Mouse (Mus musculus): ENCODE measurements around the gene Clstn3.
"Not testable (repeated sequence)": the region's sequence is repeated elsewhere in the genome, so short reads cannot be mapped to it uniquely, and the experiment has no call there.

The Clstn3 gene

GRCm38 (mm10) chr6:124478874-124479572 lies 14.4 kb upstream of the Clstn3 start:
- no peak for DNase-seq

DNA sequence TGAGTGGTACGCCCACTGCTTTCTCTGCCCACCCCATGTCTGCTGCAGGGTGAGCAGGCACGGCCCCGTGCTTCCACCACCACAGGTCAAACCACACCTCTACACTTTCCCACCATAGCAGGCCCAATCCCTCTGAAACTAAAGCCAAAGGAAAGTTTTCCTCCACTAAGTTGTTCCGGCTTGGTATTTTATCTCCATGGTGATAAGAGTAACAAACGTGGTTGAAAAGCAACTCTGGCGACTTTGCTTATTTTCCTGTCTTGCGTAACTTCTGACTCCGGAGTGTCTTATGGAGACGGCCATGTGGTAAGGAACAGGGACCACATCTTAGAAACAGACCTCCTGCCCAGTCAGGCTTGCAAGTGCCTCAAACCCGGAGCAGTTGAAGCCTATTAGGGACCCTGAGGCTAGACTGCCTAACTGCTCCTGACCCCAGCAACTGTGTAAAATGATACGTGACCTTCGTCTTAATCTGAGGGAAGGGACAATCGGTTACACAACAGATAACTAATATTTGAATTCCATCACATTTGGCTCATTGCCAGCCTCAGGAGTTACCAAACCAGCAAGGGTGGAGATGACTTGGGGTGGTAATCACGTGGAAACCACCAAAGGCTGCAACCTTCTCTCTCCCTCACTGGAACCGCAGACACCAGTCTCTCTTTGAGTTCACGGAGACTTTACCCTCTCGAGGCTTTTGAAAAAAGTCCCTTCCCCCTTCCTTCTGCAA lies 13.5 kb upstream of the Clstn3 start:
- no peak for DNase-seq

- no peak for DNase-seq
These were observed 12.6 kb upstream of the Clstn3 start for GRCm38 (mm10) chr6:124477221-124477655.

DNA sequence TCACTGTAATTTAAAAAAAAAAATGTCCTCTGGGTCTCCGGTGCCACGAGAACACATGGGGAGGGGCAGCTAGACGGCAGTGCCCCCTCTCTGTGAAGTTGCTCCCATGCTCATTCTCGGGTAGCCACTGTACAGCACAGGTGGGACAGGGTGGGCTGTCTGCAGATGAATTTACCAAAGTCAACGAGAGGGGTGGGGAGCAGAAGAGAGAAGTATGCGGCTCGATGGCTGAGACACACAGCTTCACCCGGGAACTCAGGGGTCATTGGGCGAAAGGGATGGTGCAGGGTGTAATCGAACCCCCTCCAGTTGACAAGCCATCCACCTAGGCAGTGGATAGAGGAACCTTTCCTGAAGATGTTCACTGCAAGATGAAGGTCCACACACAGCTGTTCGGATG lies 12.2 kb upstream of the Clstn3 start:
- DNase-seq, result no peak

GRCm38 (mm10) chr6:124476216-124476615 lies 11.6 kb upstream of the Clstn3 start:
- no peak for DNase-seq

GRCm38 (mm10) chr6:124475335-124476075 lies 10.9 kb upstream of the Clstn3 start:
- not testable (repeated sequence) for DNase-seq

- DNase-seq, result no peak
These were observed 10.0 kb upstream of the Clstn3 start for GRCm38 (mm10) chr6:124474621-124475020.

GRCm38 (mm10) chr6:124472801-124473200 lies 8.2 kb upstream of the Clstn3 start:
- no peak for DNase-seq

GRCm38 (mm10) chr6:124471783-124472638 lies 7.4 kb upstream of the Clstn3 start:
- DNase-seq, result not testable (repeated sequence)

DNA sequence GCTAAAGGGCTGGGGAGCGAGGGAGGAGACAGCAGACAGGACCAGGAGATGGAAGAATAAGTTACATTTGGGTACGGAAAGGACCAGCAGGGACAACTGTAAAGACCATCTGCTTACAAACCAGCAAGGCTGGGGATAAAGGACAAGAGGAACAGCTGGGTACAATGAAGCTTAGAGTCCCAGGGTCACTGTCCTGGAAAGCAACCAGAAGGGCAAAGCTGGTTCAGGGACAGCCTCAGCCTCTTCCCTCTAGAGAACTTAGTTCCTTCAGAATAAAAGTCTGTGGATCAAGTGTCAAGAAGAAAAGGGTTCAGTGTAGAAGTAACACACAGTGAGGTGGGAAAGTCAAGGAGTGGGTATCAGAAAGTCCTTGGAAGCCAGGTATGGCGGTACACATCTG lies 6.5 kb upstream of the Clstn3 start:
- DNase-seq, result no peak

DNA sequence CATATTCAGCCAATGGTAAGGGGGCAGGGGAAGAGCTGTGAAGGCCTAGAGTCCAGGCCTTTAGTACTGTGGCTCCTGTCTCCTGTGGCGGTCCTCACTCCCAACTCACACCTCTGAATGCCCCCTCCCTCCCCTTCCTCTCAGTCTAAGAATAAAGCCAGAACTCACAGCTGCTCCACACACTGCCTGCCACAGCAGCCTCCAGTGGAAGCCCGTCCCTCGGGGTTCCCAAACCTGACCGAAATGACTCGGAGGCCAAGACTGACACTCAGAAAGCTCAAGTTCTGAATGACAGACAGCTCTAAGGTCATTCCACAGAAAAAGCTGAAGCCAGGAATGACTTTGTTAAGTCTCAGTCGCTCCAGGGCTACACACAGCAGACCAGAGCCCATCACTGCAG lies 1.1 kb upstream of the Clstn3 start:
- no peak for DNase-seq

DNA sequence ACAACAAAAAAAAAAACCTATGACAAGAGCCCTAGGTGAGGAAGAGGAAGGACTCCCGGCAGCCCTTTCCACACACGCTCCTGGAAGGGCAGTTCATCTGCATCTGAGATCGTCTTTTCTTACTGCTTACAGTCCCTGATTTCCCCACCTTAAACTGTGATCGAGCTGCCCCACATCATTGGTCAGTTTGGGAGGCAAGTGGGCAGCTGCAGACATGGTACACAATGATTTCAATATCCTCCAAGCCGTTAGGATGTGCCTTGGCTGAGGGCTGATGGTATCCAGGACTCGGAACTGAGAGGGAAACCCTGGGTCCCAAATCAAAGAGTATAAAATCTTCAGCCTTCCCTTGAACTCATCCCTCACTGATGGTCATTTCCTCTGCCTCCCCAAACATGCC lies 705 bp upstream of the Clstn3 start:
- DNase-seq, result no peak

- peak; percentile 57 for DNase-seq
These were observed 708 bp downstream of the Clstn3 start for GRCm38 (mm10) chr6:124463881-124464291.

- no peak for DNase-seq
These were observed 5.2 kb downstream of the Clstn3 start for GRCm38 (mm10) chr6:124459388-124459787.

DNA sequence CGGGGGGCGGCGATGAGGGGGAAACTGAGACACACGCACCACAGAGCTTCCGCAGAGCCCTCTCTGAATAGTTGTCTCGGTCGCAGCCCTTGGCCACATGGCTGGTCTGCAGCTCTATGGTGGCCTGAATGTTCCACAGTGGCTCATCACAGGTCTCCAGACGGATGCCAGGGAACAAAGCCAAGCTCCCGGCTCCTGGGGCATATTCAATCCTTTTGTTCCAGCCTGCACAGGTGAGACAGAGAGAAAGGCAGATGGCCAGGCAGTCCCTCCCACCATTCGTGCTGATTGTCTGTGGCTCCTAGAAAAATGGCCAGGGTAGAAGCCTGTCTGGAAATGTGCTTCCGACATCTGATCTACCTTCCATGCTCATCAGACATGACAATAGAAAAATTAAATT lies 6.1 kb downstream of the Clstn3 start:
- DNase-seq, result peak; percentile 96

DNA sequence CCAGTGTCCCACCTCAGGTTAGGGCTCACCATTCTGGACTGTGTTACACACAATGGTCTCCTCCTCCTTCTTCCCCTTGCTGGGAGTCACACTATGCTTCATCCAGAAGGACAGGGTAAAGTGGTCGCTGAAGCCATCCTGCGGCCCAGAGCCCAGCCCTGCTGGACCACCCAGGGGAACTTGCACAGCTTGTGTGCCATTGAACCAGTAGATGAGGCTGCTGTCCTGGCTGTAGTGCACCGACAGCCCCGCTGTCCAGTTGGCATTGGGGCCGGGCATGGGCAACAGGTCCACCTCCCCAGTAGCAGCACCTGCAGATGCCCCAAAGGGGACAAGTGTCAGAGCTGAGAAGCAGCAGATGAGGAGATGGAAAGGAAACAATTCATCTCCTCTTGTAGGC lies 6.8 kb downstream of the Clstn3 start:
- no peak for DNase-seq

GRCm38 (mm10) chr6:124456243-124456642 lies 8.4 kb downstream of the Clstn3 start:
- no peak for DNase-seq

DNA sequence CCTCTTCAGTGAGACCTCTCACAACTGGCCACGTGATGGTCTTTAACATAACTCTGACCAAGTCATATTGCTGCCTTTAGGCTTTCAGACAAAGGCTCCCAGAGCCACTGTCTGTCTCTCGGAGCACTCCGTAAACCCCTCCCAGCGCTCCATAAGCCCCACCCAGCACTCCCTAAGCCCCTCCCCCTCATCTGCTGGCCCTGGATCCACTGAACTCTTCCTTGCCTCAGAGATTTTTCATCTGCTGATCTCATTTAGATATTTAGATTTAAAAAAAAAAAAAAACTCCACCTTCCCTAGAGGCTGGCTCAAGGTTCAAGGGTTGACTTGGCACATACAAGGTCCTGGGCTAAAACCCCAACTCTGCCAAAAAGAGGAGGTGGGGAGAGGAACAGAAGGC lies 10.8 kb downstream of the Clstn3 start:
- DNase-seq, result no peak

- no peak for DNase-seq
These were observed 12.6 kb downstream of the Clstn3 start for GRCm38 (mm10) chr6:124451995-124452394.

- DNase-seq, result no peak
These were observed 14.8 kb downstream of the Clstn3 start for GRCm38 (mm10) chr6:124449668-124450383.

DNA sequence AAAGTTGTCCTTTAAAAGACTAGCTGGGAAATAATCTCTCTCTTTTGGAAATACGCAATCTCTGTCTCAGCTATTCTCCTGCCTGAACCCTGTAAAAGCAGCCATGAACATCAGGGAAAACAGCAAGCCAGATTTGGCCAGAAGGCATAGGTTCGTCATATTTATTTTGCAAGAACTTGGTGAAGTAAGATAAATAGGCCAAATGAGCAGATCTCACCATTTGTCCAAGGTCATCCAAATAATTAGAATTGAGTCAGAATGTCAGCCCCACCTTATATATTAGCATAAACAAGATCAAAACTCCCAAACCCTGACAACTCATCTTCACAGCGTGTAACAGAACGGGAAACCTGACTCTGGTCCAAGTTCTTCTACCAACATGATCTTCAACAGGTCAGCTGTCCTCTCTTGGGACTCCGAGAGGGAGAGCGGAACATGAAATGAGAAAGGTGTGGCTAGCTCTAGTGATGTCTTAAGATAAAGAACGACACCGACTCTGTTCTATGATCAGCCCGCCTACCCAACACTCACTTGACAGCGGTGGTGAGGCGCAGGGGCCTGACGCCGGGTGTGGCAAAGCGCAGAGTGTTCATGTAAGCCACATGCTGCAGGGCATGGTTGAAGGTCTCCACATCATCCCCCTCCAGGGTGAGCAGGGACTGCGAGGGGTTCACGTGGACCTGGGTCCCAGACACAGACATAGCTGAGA lies 15.5 kb downstream of the Clstn3 start:
- no peak for DNase-seq
